Mouse (Mus musculus) lung, embryonic 16.5 days (tissue): ENCODE data around the gene Trabd. TPM values are rescaled to one million over a fixed set of nuclear protein-coding genes. Genes with fewer than 3 reads are reported as not detected.

Experiments used
- ATAC-seq: fragments of 200-750 bp; cut with Nextera tagmentation; 2 replicates; pipeline ENCODE4 v1.8.0; 2017; ENCODE audit warnings: low read depth, mild to moderate bottlenecking, moderate library complexity
- H3K27ac ChIP-seq: fragments of 300-500 bp; sonication (generic); 2 replicates; pipeline ENCODE4 v1.5.1; 2014; ENCODE audit warnings: mild to moderate bottlenecking, control low read depth, low read length
- H3K27me3 ChIP-seq: fragments of 300-500 bp; sonication (generic); 2 replicates; pipeline ENCODE4 v1.6.1; 2014; ENCODE audit warnings: low read depth, low read length, mixed read lengths; ENCODE audit not compliant: control insufficient read depth, insufficient read depth
- H3K36me3 ChIP-seq: fragments of 300-500 bp; sonication (generic); 2 replicates; pipeline ENCODE4 v1.6.1; 2014; ENCODE audit warnings: low read length; ENCODE audit not compliant: control insufficient read depth, insufficient read depth
- H3K4me1 ChIP-seq: fragments of 300-500 bp; sonication (generic); replicated peaks from 2 replicates; pipeline ENCODE4 v1.6.1; 2014; ENCODE audit warnings: low read length, mixed read lengths; ENCODE audit not compliant: control insufficient read depth, insufficient read depth
- H3K4me2 ChIP-seq: fragments of 300-500 bp; sonication (generic); 2 replicates; pipeline ENCODE4 v1.6.1; 2014; ENCODE audit warnings: low read depth, low read length, control low read depth
- H3K4me3 ChIP-seq: fragments of 300-500 bp; sonication (generic); 2 replicates; pipeline ENCODE4 v1.5.1; 2014; ENCODE audit warnings: mild to moderate bottlenecking, low read length, control low read depth
- H3K9ac ChIP-seq: fragments of 300-500 bp; sonication (generic); 2 replicates; pipeline ENCODE4 v1.6.1; 2014; ENCODE audit warnings: low read length, control low read depth
- H3K9me3 ChIP-seq: fragments of 300-500 bp; sonication (generic); 2 replicates; pipeline ENCODE4 v1.6.1; 2016; ENCODE audit warnings: low read length; ENCODE audit not compliant: control insufficient read depth
- WGBS: fragments of 180-500 bp; shearing (Covaris S2); extraction: QIAGEN DNeasy Blood & Tissue Kit; methylation state at CpG from one replicate; pipeline ENCODE4 v1.1.7; 2014; 5-methylcytosine and 5-hydroxymethylcytosine counted together
- polyA plus RNA-seq: library from polyadenylated mRNA; unstranded; fragments of >200 nt; fragmentation: Nextera tagmentation; extraction: Ambion mirVana; gene quantifications from 2 replicates; pipeline ENCODE4 v1.2.1, GENCODE M21; 2015

Gene Trabd
- polyA plus RNA-seq, 1 experiment from 2014 or later = 48.9 TPM

DNA sequence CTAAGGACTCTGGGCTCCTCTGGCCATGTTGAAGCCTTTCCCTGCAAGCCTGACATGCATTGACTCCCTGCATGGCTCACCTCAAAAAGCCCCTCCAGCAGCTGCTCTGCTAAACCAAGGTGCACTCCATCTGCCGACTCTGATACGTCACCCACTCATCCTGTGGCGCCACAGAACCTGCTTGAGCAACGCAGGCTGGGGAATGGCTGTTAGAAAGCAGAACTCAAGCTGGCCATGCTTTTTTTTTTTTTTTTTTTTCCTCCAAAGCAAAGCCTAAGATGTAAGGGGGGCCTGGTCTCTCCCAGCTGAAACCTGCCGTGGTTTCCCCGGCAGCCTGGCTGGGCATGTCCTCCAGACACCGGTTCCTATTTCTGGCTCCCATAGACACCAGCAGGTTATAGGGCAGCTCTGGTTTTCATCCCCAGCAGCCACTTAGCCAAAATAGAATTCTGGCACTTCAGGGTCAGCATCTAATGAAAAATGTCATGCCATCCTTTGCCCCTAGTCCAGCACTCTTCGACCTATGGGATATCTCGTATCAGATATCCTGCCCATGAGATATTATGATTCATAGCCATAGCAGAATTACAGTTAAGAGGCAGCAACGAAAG, 826 bp upstream of the Trabd start:
- WGBS = 67% methylated on average over 10 of the region's 10 CpGs
- Histone ChIP-seq H3K4me3 (no peak overlapping the region), H3K36me3 (no peaks in the 10 kb centered on the region), H3K27ac (no peak overlapping the region), H3K4me1 (peaks cover 34% of the 10 kb centered on the region), H3K9ac (no peak overlapping the region), H3K9me3 (no peaks in the 10 kb centered on the region), H3K4me2 (no peak overlapping the region), H3K27me3 (no peaks in the 10 kb centered on the region)
- no peak for ATAC-seq

GRCm38 (mm10) chr15:89075478-89076147, 689 bp downstream of the Trabd start:
- peaks cover 34% of the 10 kb centered on the region for H3K4me1 ChIP-seq
- peak overlapping the region; percentile 96 for H3K9ac ChIP-seq
- H3K36me3 ChIP-seq = peaks cover 2% of the 10 kb centered on the region; the same call in 1 of the 2 replicates
- H3K27ac ChIP-seq = peak overlapping the region; percentile 90
- H3K9me3 ChIP-seq = no peaks in the 10 kb centered on the region
- H3K27me3 ChIP-seq = no peaks in the 10 kb centered on the region
- peak; percentile 95 for ATAC-seq
- peak overlapping the region; percentile 86 for H3K4me3 ChIP-seq
- WGBS = 0% methylated on average over 31 of the region's 59 CpGs
- H3K4me2 ChIP-seq = peak overlapping the region; percentile 93

DNA sequence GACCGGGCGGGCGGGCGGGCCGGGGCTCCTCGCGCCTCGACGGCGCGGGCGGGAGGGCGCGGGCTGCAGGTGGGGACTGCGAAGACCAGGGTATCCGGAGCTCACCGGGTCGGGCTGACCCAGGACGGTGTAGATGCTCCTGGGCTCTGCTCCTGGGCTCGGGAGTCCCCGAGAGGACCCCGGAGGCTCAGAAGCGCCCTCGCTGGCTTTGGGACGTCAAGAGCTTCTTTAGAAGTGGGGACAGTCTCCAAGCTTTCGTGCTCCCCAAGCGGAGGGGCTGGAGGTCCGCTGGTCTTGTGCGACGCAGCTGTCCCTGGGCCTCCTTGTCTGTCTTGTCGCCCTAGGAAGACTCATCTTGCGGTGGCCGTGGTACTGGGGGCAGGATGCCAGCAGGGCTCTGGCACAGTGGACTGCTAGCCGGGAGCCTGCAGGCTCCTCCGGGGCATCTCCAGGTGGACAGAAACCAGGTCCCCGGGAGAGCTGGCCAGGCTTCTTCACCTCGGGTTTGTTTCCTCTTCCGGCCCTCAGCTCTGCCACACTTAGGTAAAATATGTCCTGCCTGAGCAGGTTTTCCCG, 1.3 kb downstream of the Trabd start:
- WGBS = 0% methylated on average over 38 of the region's 39 CpGs
- Histone ChIP-seq H3K9me3 (no peaks in the 10 kb centered on the region), H3K4me2 (peak overlapping the region; percentile 93), H3K36me3 (peaks cover 3% of the 10 kb centered on the region; the same call in 1 of the 2 replicates), H3K4me1 (peaks cover 34% of the 10 kb centered on the region), H3K27ac (peak overlapping the region; percentile 90), H3K9ac (peak overlapping the region; percentile 96), H3K27me3 (no peaks in the 10 kb centered on the region), H3K4me3 (peak overlapping the region; percentile 86)
- no peak; the same call in 1 of the 2 replicates for ATAC-seq

DNA sequence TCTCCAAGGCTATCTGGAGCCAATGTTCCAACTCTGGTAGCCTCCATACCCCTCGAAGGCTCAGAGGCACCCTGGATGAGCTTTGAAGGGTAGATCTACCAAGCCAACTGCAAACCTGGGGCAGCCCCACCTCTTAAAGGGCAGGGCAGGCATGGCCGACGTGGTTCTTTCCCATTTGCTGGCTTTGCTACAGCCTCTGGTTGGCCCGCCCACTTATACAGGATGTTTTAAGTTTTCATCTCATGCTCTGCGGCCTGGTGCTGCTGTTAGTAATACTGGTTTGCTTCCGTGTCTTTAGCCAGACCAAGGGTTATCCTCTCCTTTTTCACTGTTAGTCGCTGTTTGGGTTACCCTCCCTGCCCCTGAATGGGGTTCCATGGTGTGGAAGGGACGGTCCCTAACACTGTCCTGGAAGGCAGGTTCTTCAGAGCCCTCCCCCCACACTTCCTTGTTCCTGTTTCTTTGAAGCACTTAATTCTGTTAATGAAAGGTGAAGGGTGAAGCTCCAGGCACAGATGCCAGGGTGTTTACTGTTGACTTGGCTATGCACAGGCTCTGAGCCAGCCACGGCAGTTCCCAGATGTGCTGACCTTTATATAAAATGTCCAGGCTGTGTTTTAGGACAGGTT, 3.4 kb downstream of the Trabd start:
- Histone ChIP-seq H3K27me3 (no peaks in the 10 kb centered on the region), H3K9ac (peak overlapping the region; percentile 96), H3K4me1 (peaks cover 34% of the 10 kb centered on the region), H3K4me2 (peak overlapping the region; percentile 35), H3K27ac (no peak overlapping the region), H3K9me3 (no peaks in the 10 kb centered on the region), H3K36me3 (peaks cover 11% of the 10 kb centered on the region), H3K4me3 (peak overlapping the region; percentile 9; the same call in 1 of the 2 replicates)
- 44% methylated on average over 9 of the region's 9 CpGs for WGBS
- no peak for ATAC-seq

GRCm38 (mm10) chr15:89083906-89084305, 9.0 kb downstream of the Trabd start:
- ATAC-seq = no peak
- Histone ChIP-seq H3K36me3 (peaks cover 39% of the 10 kb centered on the region), H3K27ac (no peak overlapping the region), H3K9me3 (no peaks in the 10 kb centered on the region), H3K9ac (no peak overlapping the region), H3K4me1 (peaks cover 5% of the 10 kb centered on the region), H3K27me3 (no peaks in the 10 kb centered on the region), H3K4me2 (no peak overlapping the region), H3K4me3 (no peak overlapping the region)
- WGBS = 91% methylated on average over 1 of the region's 1 CpGs

- no peak overlapping the region for H3K4me2 ChIP-seq
- no peak overlapping the region for H3K9ac ChIP-seq
- peaks cover 39% of the 10 kb centered on the region for H3K36me3 ChIP-seq
- H3K4me3 ChIP-seq = no peak overlapping the region
- H3K4me1 ChIP-seq = peaks cover 7% of the 10 kb centered on the region
- ATAC-seq = no peak
- no peak overlapping the region for H3K27ac ChIP-seq
- 84% methylated on average over 2 of the region's 2 CpGs for WGBS
- no peaks in the 10 kb centered on the region for H3K9me3 ChIP-seq
- H3K27me3 ChIP-seq = no peaks in the 10 kb centered on the region
Observed at GRCm38 (mm10) chr15:89084826-89085225, 9.9 kb downstream of the Trabd start.

GRCm38 (mm10) chr15:89088607-89089247, 13.8 kb downstream of the Trabd start, which contains the start of gene Selenoo:
Gene Selenoo (plus strand): TSS chr15:89089084.
- H3K36me3 ChIP-seq = peaks cover 32% of the 10 kb centered on the region
- 1% methylated on average over 36 of the region's 38 CpGs for WGBS
- ATAC-seq = peak; percentile 97

GRCm38 (mm10) chr15:89089248-89090051, 14.5 kb downstream of the Trabd start:
- WGBS = 2% methylated on average over 60 of the region's 68 CpGs
- H3K4me2 ChIP-seq = peak overlapping the region; percentile 97
- H3K27me3 ChIP-seq = no peaks in the 10 kb centered on the region
- peak overlapping the region; percentile 95 for H3K9ac ChIP-seq
- peaks cover 13% of the 10 kb centered on the region for H3K4me1 ChIP-seq
- peaks cover 34% of the 10 kb centered on the region for H3K36me3 ChIP-seq
- peak; percentile 76 for ATAC-seq
- no peaks in the 10 kb centered on the region for H3K9me3 ChIP-seq
- H3K27ac ChIP-seq = peak overlapping the region; percentile 83
- peak overlapping the region; percentile 94 for H3K4me3 ChIP-seq

More at GRCm38 (mm10) chr15:89088607-89089247, 13.8 kb downstream of the Trabd start, which contains the start of gene Selenoo:
- no peaks in the 10 kb centered on the region for H3K9me3 ChIP-seq
- peak within 1 kb of the TSS; percentile 97 for H3K4me2 ChIP-seq
- H3K27me3 ChIP-seq = no peaks in the 10 kb centered on the region
- peaks cover 13% of the 10 kb centered on the region for H3K4me1 ChIP-seq
- peak within 1 kb of the TSS; percentile 83 for H3K27ac ChIP-seq
- H3K4me3 ChIP-seq = peak within 1 kb of the TSS; percentile 94
- peak within 1 kb of the TSS; percentile 95 for H3K9ac ChIP-seq
